Mouse (Mus musculus) small intestine, adult 2 months (tissue): Measurements from ENCODE around the gene Nsun4.

Experiments used
- CTCF ChIP-seq: fragments of 200-500 bp; IDR thresholded peaks from 2 replicates; pipeline ENCODE4 v1.5.1; 2012; ENCODE audit warnings: low read depth, mild to moderate bottlenecking, control low read depth, inconsistent platforms, low read length, moderate library complexity, mixed read lengths; ENCODE audit not compliant: insufficient replicate concordance, insufficient read length; ENCODE audit errors: extremely low read depth
- POLR2A ChIP-seq: fragments of 200-500 bp; IDR thresholded peaks from 2 replicates; pipeline ENCODE4 v1.6.1; 2012; ENCODE audit warnings: low read depth, mild to moderate bottlenecking, control low read depth, inconsistent platforms, low read length, moderate library complexity

GRCm38 (mm10) chr4:116074861-116075620 is 21.4 kb upstream of the Nsun4 start, which contains the start of the genes Uqcrh and Lrrc41:
- TF ChIP-seq CTCF (no peak), POLR2A (peak; percentile 97)
